Mouse (Mus musculus): ENCODE results near the gene Gclm. TPM values are rescaled to one million over a fixed set of nuclear protein-coding genes. Genes with fewer than 3 reads are reported as not detected.

Gene Gclm
- polyA plus RNA-seq (2014; fragmentation: Nextera tagmentation; extraction: Ambion mirVana): 62.0 and 76.0 TPM in 2 replicates

DNA sequence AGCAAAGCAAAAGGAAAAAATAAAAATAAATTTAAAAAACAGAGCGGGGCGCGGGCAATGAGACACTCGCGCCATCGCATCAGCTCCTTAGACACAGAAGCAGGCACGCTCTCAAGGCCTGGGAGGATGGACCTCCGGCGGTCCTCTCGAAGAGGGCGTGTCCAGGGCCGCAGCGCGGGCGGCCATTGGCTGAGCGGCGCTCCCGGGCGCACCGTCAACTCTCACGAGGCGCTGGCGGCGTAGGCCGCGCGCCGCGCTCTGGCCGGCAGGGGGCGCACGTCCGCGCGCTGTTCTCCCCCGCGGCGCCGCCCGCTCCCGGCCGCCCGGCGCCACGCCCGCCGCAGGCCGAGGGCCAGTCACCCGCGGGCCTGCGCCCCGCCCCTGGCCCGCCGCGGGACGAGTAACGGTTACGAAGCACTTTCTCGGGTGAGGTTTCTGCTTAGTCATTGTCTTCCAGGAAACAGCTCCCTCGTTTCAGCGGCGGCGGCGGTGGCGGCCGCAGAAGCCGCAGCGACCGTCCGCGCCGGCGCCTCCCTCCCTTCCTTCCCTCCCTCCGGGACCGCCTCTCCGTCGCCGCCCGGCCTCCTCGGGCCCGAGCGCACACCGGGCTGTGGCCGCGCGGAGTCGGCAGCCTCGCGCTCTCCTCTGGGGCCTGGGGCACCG lies at the start of gene Gclm:
Gclm (plus strand) TSS at position 343 of the 663 bp plus-strand sequence.
- H3K4me3 ChIP-seq (ENCODE audit: low read depth, low read length): peak within 1 kb of the TSS; percentile 76
- DNase-seq (ENCODE audit: low spot score) (peak; percentile 97), ATAC-seq (ENCODE audit: low read depth) (peak; percentile 98)
- H3K27me3 ChIP-seq (replicated peaks; ENCODE audit: control insufficient read depth, insufficient read depth, low read length): no peaks in the 10 kb centered on the region
- peak within 1 kb of the TSS; percentile 81 for H3K4me2 ChIP-seq (ENCODE audit: low read depth, low read length)
- no peaks in the 10 kb centered on the region for H3K9me3 ChIP-seq (ENCODE audit: control insufficient read depth, low read length)
- no peaks in the 10 kb centered on the region for H3K36me3 ChIP-seq (ENCODE audit: control insufficient read depth, insufficient read depth, low read length)
- peak within 1 kb of the TSS; percentile 80 for H3K9ac ChIP-seq (ENCODE audit: low read depth, low read length)
- WGBS: 0% methylated on average over 16 of the region's 90 CpGs
- H3K27ac ChIP-seq (replicated peaks; ENCODE audit: low read depth, low read length): peak within 1 kb of the TSS; percentile 77
- H3K4me1 ChIP-seq (ENCODE audit: control insufficient read depth, insufficient read depth, low read length): peaks cover 10% of the 10 kb centered on the region

DNA sequence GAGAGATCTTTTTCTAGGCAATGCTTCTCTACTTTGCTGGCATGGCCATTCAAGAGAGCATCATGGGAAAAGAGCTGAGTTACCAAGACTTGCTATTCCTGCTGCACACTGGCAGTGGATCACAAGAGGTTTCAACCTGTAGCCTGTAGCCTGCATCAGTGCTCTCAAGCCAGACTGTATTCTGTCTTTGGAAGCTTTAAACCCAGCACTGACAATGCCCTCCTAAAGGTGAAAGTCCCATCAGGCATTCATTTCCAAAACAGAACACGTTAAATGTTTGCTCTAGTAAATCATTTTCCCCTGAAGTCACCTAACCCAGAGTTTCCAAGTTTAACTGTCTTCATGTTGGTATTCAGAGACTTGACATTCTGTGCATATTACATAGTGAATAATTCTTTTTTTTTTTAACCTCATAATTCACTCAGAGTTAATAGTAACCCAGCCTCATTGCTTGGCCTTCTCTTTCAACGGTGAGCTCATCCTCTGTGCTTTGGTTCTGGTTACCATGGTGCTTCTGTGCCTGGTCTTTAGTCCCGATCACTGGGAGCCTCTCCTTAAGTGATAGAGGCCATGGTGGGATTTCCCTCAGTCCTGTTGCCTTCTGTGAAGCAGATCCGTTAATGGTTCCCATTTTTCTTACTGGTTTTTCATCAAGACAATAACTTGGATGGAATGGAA lies 48.6 kb upstream of the Gclm start:
- WGBS: 70% methylated on average over 4 of the region's 4 CpGs
- H3K27ac ChIP-seq (replicated peaks; ENCODE audit: low read depth, low read length): no peak overlapping the region
- H3K4me3 ChIP-seq (ENCODE audit: low read depth, low read length): no peak overlapping the region
- ATAC-seq (ENCODE audit: low read depth): no peak
- DNase-seq (ENCODE audit: low spot score): no peak
- no peaks in the 10 kb centered on the region for H3K27me3 ChIP-seq (replicated peaks; ENCODE audit: control insufficient read depth, insufficient read depth, low read length)
- no peak overlapping the region for H3K9ac ChIP-seq (ENCODE audit: low read depth, low read length)
- no peak overlapping the region for H3K4me2 ChIP-seq (ENCODE audit: low read depth, low read length)
- H3K4me1 ChIP-seq (ENCODE audit: control insufficient read depth, insufficient read depth, low read length): peaks cover 8% of the 10 kb centered on the region; the same call in 1 of the 2 replicates
- H3K9me3 ChIP-seq (ENCODE audit: control insufficient read depth, low read length): no peaks in the 10 kb centered on the region
- no peaks in the 10 kb centered on the region for H3K36me3 ChIP-seq (ENCODE audit: control insufficient read depth, insufficient read depth, low read length)

DNA sequence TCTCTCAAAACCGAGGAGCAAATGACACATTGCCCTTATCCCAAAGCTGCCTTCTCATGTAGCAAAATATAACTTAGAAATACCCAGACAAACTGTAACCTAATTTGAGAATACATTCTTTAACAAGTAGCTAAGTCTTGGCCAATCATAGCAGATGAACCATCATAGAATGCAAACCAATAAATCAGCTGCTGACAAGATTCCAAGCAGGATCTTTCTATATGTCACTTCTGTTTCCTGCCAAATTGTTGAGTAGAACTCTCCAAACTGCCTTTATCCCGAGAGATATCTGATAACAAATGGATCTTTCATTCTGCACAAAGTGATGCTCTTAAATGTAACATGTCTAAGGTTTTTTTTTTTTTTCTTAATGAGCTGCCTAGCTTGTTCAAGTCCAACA lies 46.8 kb upstream of the Gclm start:
- Histone ChIP-seq H3K36me3 (ENCODE audit: control insufficient read depth, insufficient read depth, low read length) (no peaks in the 10 kb centered on the region), H3K27ac (replicated peaks; ENCODE audit: low read depth, low read length) (no peak overlapping the region)

DNA sequence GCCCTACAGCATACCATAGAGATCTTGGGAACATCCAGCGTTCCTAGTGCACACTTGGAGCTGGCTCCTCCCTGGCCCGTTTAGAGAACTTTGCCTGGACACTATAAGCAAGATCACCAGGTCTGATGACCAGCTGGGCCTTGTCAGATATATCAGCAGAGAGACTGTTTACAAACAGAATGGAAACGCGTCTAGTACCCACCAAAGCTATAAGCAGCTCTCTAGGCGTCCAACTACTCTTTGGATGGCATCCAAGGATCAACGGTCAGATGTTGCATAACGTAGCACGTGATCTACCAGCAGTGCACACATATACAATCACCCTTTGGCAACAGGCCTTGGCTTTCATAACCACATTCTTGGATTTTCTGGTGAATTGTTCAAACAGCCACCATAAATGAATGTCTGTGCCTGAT lies 46.4 kb upstream of the Gclm start:
- Histone ChIP-seq H3K36me3 (ENCODE audit: control insufficient read depth, insufficient read depth, low read length) (no peaks in the 10 kb centered on the region), H3K27me3 (replicated peaks; ENCODE audit: control insufficient read depth, insufficient read depth, low read length) (no peaks in the 10 kb centered on the region), H3K4me1 (ENCODE audit: control insufficient read depth, insufficient read depth, low read length) (peaks cover 8% of the 10 kb centered on the region; the same call in 1 of the 2 replicates), H3K27ac (replicated peaks; ENCODE audit: low read depth, low read length) (no peak overlapping the region), H3K9ac (ENCODE audit: low read depth, low read length) (no peak overlapping the region), H3K4me3 (ENCODE audit: low read depth, low read length) (no peak overlapping the region), H3K4me2 (ENCODE audit: low read depth, low read length) (no peak overlapping the region), H3K9me3 (ENCODE audit: control insufficient read depth, low read length) (no peaks in the 10 kb centered on the region)
- 68% methylated on average over 8 of the region's 8 CpGs for WGBS
- ATAC-seq (ENCODE audit: low read depth) (0 out of 2 replicates have a peak, but pooled peaks have one; percentile 41), DNase-seq (ENCODE audit: low spot score) (peak; percentile 87)

More for the DNA sequence above, 46.8 kb upstream of the Gclm start:
- no peak overlapping the region for H3K9ac ChIP-seq (ENCODE audit: low read depth, low read length)
- no peak for ATAC-seq (ENCODE audit: low read depth)
- H3K4me2 ChIP-seq (ENCODE audit: low read depth, low read length): no peak overlapping the region
- WGBS: 75% methylated on average over 2 of the region's 2 CpGs
- DNase-seq (ENCODE audit: low spot score): peak; percentile 36
- no peak overlapping the region for H3K4me3 ChIP-seq (ENCODE audit: low read depth, low read length)
- no peaks in the 10 kb centered on the region for H3K27me3 ChIP-seq (replicated peaks; ENCODE audit: control insufficient read depth, insufficient read depth, low read length)
- peaks cover 8% of the 10 kb centered on the region; the same call in 1 of the 2 replicates for H3K4me1 ChIP-seq (ENCODE audit: control insufficient read depth, insufficient read depth, low read length)
- no peaks in the 10 kb centered on the region for H3K9me3 ChIP-seq (ENCODE audit: control insufficient read depth, low read length)

DNA sequence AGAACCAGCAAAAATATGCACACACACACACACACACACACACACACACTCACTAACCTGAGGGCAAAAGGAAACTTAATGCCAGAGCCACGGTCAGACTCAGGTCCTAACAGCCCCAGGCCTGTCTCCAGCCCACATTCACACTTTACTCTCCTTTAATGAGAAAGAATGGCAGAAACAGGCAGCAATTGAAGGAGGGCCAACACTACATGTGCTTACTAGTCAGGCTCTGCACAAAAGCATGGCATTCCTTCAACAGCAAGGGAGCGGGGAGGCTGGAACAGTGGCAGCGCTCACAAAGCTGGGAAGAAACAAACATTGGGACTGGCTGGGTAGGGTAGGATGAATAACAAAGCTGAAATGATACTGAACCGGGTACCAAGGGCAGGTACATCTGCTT lies 45.8 kb upstream of the Gclm start:
- 67% methylated on average over 4 of the region's 4 CpGs for WGBS
- H3K4me3 ChIP-seq (ENCODE audit: low read depth, low read length): no peak overlapping the region
- H3K27ac ChIP-seq (replicated peaks; ENCODE audit: low read depth, low read length): no peak overlapping the region
- no peak overlapping the region for H3K4me2 ChIP-seq (ENCODE audit: low read depth, low read length)
- peaks cover 8% of the 10 kb centered on the region; the same call in 1 of the 2 replicates for H3K4me1 ChIP-seq (ENCODE audit: control insufficient read depth, insufficient read depth, low read length)
- no peak overlapping the region for H3K9ac ChIP-seq (ENCODE audit: low read depth, low read length)
- peak; percentile 18 for DNase-seq (ENCODE audit: low spot score)
- no peaks in the 10 kb centered on the region for H3K9me3 ChIP-seq (ENCODE audit: control insufficient read depth, low read length)
- no peaks in the 10 kb centered on the region for H3K36me3 ChIP-seq (ENCODE audit: control insufficient read depth, insufficient read depth, low read length)
- H3K27me3 ChIP-seq (replicated peaks; ENCODE audit: control insufficient read depth, insufficient read depth, low read length): no peaks in the 10 kb centered on the region
- ATAC-seq (ENCODE audit: low read depth): no peak

DNA sequence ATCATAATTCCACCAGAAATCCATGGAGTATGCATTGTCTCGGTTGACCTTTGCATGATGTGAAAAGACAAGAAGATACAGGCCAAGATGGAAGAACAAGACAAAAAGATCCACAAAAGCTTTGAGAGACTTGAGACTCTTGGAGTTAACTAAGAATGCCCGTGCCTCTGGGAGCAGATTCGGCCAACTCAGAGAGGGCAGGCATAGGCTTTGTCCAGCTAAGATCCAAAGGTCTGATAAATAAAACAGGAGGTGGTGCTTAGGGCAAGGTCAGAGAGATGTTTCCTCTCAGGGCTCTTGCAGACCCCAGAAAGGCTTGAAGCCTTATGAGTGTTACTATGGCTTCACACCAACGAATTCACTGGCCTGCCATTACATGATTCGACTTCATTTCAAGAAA lies 45.3 kb upstream of the Gclm start:
- Histone ChIP-seq H3K27ac (replicated peaks; ENCODE audit: low read depth, low read length) (no peak overlapping the region), H3K9ac (ENCODE audit: low read depth, low read length) (no peak overlapping the region), H3K27me3 (replicated peaks; ENCODE audit: control insufficient read depth, insufficient read depth, low read length) (no peaks in the 10 kb centered on the region), H3K4me3 (ENCODE audit: low read depth, low read length) (no peak overlapping the region), H3K4me2 (ENCODE audit: low read depth, low read length) (no peak overlapping the region), H3K4me1 (ENCODE audit: control insufficient read depth, insufficient read depth, low read length) (peaks cover 8% of the 10 kb centered on the region; the same call in 1 of the 2 replicates), H3K9me3 (ENCODE audit: control insufficient read depth, low read length) (no peaks in the 10 kb centered on the region), H3K36me3 (ENCODE audit: control insufficient read depth, insufficient read depth, low read length) (no peaks in the 10 kb centered on the region)
- DNase-seq (ENCODE audit: low spot score) (no peak), ATAC-seq (ENCODE audit: low read depth) (no peak)
- WGBS: 90% methylated on average over 5 of the region's 5 CpGs

DNA sequence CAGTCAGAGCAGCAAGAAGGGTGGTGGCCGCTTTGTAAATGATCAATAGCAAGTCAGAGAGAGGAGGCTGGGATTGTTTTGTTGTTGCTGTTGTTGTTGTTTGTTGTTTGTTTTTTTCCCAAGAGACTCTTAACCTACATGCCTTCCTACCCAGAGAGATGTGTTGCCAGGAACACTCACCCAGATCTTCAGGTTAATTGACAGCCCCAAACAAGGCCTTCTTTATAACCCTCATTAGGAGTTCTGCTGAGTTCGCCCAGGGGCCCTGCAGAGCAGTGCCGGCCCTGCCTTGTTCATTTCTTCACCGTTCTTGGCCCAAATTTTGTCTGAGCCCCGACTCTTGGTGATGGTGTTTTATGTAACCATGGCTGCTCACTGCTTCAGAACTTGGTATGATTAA lies 44.9 kb upstream of the Gclm start:
- 48% methylated on average over 5 of the region's 5 CpGs for WGBS
- Histone ChIP-seq H3K27me3 (replicated peaks; ENCODE audit: control insufficient read depth, insufficient read depth, low read length) (no peaks in the 10 kb centered on the region), H3K4me2 (ENCODE audit: low read depth, low read length) (no peak overlapping the region), H3K9ac (ENCODE audit: low read depth, low read length) (no peak overlapping the region), H3K4me3 (ENCODE audit: low read depth, low read length) (no peak overlapping the region), H3K9me3 (ENCODE audit: control insufficient read depth, low read length) (no peaks in the 10 kb centered on the region), H3K27ac (replicated peaks; ENCODE audit: low read depth, low read length) (no peak overlapping the region), H3K36me3 (ENCODE audit: control insufficient read depth, insufficient read depth, low read length) (no peaks in the 10 kb centered on the region), H3K4me1 (ENCODE audit: control insufficient read depth, insufficient read depth, low read length) (peaks cover 8% of the 10 kb centered on the region; the same call in 1 of the 2 replicates)
- ATAC-seq (ENCODE audit: low read depth): no peak
- DNase-seq (ENCODE audit: low spot score): no peak

DNA sequence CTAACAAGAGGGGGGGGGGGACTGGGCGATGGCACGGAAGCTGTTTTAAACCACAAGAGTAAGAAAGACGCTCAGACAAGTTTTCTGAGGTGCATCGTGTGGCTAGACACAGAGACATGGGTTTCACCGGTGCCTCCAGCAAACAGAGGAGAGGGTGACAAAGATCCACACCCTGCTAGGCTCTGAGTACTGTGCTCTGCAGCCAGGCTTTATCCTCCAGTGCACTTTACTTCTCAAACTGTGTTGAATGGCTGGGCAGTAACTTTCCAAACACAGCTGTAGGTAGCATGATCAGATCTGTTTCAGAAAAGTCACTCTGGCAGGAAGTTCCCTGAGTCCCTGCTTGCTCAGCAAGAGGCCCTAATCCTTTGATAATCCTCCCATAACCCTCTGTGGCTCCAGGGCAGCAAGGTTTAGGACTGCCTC lies 43.0 kb upstream of the Gclm start:
- no peaks in the 10 kb centered on the region for H3K36me3 ChIP-seq (ENCODE audit: control insufficient read depth, insufficient read depth, low read length)
- peak; percentile 79 for ATAC-seq (ENCODE audit: low read depth)
- no peak overlapping the region for H3K27ac ChIP-seq (replicated peaks; ENCODE audit: low read depth, low read length)
- no peak overlapping the region for H3K4me3 ChIP-seq (ENCODE audit: low read depth, low read length)
- H3K27me3 ChIP-seq (replicated peaks; ENCODE audit: control insufficient read depth, insufficient read depth, low read length): no peaks in the 10 kb centered on the region
- peak; percentile 72 for DNase-seq (ENCODE audit: low spot score)
- H3K4me1 ChIP-seq (ENCODE audit: control insufficient read depth, insufficient read depth, low read length): peaks cover 8% of the 10 kb centered on the region; the same call in 1 of the 2 replicates
- no peaks in the 10 kb centered on the region for H3K9me3 ChIP-seq (ENCODE audit: control insufficient read depth, low read length)
- H3K9ac ChIP-seq (ENCODE audit: low read depth, low read length): 0 out of 2 replicates have a peak overlapping the region, but pooled peaks have one; percentile 10
- 10% methylated on average over 4 of the region's 5 CpGs for WGBS
- H3K4me2 ChIP-seq (ENCODE audit: low read depth, low read length): no peak overlapping the region

Data from embryonic facial prominence, embryonic 14.5 days (tissue).